Mouse (Mus musculus): ENCODE measurements around the gene Pde4b.

Pde4b gene

DNA sequence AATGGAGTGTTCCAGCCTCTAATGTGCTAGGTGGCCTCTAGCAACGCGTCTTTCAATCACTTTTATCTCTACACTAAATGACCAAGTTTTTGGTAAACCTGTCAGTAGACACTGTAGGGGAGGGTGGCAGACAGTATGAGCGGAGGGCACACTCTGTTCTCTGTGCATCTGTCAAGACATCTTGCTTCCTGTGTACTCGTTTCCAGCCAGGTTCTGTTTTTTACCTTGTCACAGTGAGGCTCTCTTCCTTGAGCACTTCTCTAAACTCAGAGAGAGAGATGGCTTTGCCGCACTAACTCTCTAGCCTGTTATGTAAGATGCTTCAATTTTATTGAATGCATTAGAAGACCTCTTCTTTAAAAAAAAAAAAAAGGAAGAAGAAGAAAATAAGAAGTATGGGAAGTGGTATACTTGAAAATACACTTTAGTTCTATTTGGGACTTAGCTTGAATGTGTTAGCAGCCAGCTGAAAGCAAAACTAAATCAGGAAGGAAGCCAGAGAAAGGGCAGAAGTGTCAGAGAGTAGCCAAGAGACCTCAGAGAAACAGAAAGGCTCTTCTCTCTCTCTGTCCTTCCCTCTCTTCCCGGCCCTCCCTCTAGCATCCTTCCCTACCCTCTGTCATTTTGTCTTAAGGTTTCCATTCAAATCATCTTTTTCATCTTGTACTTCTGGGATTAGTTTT, 202.8 kb downstream of the Pde4b start:
- DNase-seq (ENCODE audit: low spot score), result no peak

DNA sequence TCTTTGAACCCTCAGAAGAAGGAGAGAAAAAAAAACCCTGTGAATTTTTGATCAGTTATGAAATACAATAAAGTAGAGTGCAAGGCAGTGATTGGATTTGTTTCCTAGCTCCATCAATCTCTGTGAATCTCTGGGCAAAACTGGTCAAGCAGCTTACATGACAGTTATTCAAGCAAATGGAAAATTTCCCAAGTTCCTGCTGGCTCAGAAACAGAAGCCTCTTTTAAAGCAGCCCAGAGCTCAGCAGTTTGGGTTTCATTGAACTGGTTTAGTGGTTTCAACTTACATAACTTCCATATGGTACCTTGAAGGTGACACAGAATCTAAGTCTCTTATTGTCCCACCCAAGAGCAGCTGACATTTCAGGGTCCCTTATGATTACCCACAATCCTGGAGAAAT, 210.2 kb downstream of the Pde4b start:
- DNase-seq (ENCODE audit: low spot score), result no peak

DNA sequence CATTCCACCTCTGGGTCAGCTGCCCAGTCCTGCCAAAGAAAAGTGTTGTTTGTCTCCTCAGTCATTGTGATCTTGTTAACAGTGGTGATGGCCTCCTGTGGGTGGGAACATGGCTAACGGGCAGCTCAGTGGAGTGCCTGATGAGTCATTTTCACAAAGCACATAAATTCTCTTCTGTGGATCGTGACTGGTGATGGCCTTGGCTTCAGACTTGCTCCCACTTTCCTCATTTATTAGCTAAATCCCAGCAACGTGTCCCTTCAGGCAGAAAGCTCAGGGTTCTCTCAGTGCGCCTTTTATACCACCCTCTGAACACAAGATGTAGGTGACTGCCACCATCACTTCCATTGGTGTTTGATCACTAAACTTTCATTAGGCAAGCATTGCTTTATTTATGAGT, 215.2 kb downstream of the Pde4b start:
- DNase-seq (ENCODE audit: low spot score), result no peak

DNA sequence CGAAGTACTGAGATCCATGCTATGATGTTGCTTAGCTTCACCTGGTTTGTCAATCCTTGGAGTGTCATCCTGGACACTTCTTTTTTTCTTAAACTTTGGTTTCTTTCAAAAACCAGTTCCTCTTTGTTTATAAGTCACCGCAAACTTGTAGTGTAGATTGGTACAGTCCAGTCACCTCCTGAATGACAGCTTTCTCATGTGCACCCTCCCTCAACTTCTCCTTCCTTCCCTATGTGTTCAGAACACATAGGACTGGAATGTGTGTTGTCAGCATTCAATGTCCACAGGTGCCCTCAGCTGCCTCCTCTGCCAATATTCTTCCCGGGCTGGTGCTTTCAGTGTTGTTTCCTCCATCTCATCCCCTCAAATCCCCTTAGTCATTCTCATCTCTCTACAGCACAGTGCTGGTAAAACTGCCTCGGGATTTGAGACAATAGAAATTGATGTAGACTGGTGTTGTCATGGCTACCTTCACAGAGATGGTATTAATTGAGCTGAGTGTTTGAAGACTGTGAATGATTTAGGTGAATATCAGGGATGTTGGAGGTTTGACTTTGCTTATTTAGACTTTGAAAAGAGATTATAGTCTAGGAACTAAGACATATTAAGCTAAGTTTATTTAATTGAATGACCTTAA, 220.4 kb downstream of the Pde4b start:
- DNase-seq (ENCODE audit: low spot score), result no peak

DNA sequence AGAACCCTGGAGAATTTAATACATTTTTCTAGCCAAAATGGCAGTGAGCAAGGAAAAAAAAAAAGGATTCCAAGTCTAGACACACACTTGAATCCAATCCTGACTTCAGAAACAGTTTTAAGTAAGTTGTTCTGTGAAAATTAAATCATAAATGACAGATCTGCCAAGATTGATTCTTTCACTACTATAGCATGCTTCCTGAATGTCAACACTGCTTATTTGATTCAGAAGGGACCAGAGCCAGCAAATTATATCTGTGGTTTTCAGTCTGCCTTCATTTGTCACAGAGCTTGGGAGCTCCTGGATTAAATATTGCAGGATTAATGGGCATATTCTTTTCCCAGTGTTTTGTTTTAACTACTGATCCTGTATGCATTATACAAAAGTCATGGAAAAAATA, 223.3 kb downstream of the Pde4b start:
- no peak for DNase-seq (ENCODE audit: low spot score)

DNA sequence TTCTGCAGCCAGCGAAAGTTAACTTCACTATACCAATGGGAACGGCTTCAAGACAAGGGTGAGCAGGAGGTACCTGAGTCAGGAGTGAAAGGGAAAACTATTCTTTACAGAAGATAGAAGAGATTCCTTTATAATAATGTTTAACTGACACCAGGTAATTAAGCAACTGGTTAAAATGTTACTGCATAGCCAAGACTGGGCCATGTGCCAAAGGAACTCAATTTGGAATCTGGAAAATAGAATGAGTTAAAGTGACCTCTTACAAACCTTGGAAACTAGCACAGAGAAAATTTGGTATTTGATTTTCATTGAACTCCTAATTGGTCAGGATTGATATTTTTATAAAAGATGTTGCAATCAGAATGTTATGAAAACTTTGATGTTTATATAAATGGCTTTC, 228.7 kb downstream of the Pde4b start:
- DNase-seq (ENCODE audit: low spot score), result no peak

DNA sequence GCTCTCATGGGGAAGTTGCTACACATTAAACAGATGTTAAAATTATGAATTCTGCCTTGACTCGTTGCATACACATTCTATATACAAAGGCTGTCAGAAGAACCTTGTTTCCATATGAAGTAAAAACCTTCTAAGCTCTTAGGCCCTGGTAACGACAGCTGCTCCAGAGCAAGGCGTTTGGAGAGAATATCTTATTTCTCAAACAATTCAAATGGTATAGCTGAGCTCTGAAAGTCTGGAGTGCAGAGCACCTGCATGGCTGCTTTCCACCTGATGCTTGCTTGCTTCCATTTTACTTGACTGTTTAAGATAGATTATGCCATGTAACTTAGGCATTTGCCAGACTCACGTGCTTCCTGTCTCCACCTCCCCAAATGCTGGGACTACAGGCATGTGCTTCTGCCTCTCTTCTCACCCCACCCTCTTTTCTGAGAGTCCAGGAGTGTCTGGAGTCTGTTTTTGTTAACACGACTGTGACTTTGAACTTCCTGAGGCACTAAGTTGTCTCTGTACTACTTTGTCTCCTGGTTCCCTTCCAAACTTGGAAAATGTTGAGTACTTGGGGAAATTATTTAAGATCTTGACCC, 229.4 kb downstream of the Pde4b start:
- DNase-seq (ENCODE audit: low spot score), result no peak

DNA sequence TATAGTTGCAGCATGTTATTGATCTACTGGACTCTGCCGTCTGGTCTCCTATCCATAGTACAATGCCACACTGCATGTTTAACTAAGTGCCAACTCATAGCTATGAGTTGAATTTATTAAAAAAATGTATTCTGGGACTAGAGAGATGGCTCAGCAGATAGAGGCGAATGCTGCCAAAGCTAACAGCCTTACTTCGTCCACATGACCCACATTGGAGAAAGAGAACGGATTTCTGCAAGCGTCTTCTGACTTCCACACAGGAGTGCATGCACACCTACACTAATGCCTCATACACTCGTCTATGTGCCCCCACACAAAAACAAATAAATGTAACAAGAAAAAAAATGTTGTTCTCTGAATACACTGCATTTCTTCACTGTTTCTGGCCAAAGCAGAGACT, 231.3 kb downstream of the Pde4b start:
- DNase-seq (ENCODE audit: low spot score), result no peak

DNA sequence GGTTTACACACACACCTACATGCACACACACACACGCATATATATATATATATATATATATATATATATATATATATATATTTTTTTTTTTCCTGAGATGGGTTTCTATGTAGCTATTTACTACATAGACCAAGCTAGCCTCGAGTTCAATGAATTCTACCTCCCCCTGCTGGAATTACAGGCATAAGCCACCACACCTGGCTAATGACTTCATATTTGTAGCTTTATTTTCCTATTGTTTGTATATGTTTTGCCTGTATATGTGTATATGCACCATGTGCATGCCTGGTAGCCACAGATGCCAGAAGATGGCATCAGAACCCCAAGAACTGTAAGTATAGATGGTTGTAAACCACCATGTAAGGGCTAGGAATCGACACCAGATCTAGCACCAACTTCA, 234.0 kb downstream of the Pde4b start:
- no peak for DNase-seq (ENCODE audit: low spot score)

DNA sequence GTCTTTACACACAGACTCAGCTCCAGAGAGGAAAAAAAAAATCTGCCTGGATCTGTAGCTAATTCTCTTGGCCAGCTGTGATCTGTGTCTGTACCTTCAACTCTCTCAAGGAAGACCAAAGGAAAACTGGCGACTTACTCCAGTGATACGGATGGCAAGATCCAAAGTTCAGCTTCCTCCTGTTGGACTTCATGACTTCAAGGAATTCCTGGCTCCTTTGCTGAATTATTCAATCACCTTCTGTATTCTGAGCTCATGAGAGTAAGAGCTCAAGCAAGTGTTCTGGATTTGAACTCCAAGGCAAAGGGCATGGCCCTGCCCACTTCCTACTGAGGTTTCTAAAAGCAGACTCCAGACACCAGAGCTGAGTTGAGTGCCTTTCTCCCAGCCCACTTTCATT, 245.0 kb downstream of the Pde4b start:
- no peak for DNase-seq (ENCODE audit: low spot score)

DNA sequence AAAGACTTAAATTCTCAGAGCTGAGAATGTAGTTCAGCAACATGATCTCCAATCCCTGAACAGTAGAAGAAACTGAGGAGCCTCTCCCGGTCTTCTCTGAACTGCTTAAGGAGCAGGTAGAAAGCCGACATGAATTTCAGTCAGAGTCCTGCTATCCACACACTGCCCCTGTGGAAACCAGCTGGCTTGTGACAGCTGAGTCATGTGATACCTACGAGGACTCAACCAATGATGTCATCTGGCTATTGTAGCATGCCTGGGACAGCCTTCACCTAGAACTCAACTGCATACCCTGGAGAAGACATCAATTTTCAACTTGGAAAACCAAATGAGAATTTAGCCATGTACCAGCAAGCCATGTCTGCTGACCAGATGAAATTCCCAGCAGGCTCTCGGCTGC, 245.5 kb downstream of the Pde4b start:
- no peak for DNase-seq (ENCODE audit: low spot score)

DNA sequence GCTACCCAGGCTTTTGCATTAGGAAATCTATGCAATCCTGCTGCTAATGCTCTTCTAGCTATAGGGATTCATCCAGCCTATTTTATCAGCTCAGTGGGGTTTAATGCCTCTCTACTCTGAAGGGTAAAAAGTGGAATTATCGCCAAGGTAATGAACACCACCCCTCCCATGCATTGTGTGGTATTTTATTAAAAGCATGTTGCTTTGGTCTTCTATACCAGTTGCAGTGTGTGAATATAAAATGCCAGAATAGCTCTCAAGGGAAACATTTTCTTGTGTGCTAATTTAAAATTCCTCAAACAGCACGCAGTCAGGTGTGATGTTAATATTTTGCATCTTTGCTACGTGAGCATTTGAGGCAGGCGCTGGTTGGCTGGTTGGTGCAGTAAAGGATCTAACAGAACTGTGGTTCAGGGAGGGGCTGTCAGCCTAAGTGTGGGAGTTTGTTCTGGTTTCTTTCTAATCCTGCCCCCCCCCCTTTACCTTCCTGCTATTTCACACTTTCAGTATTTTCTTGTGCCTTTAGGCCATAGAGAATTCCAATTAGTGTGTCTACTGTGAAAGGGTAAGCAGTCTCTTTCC, 259.7 kb downstream of the Pde4b start:
- no peak for DNase-seq (ENCODE audit: low spot score)

DNA sequence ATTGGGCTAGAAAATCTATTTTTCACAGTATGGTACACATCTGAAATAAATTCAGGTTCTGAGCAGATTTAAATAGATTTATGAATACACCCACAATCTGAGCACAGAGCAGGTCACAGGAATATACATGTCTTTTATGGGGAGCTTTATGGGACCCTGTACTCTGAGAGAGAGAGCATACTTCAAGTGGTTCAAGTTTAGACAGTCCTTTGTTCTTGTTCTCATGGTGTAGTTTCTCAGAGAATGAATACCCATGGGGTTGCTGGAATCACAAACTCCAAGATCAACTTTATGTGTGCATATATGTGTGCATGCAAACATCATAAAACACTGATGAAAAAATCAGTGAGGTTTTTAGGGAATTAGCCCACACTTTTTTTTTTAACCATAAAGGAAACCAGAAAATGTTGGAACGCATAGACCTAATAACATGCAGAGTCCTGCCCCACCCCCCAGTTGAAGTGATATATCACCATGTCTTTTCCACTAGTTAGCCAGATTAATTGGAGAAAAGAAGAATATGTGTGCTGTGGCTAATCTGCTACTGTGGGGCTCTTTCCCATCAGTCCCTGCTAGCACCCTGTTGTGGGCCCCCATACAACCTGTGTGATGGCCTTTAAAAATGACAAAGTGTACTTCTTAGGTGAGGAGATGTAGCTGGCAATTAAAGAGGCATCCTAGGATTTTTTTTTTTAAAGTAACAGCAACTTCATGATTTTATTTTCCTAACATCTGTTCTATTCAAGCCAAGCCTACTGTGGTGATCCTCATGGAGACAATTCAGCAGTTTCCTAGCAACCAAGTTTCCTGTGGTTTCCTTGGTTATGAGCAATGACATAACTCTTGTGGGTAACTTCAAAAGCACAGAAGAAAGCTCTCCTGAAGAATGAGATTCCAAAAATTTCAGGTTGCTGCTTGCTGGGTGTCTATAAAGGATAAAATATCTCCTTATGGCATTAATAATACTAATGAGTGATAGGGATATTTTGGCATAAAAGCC, 264.4 kb downstream of the Pde4b start:
- DNase-seq (ENCODE audit: low spot score), result peak; percentile 21

DNA sequence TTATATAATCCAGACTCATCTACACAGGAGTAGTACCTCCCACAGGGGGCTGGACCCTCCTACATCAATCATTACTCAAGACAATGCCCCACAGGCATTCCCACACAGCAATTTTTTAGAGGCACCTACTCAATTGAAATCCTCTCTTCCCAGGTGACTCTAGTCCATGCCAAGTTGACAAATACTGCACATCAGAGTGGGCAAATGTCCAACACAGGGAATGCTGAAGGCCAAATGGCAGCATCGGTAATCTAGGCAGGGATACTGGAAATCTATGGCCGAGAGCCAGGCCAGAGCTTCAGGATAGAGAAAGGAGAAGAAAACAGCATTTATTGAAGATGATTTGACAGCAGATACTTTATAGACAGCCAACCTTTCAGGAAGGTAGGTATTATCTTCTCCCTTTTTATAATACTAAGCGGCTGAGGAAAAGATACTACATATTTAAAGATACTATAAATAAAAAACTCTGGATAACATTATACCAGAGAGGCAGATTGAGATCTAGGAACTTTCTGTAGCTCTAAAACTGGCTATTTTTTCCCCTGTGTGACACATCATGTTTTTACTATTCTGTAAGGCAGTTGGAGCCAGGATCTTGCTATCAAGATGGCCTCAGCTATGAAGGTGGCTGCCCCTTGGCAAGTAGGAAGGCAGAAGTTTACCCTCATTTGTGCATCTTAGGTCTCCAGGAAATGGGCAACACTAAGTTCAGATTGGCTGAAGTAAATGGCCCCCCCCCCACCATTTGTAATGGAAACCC, 266.5 kb downstream of the Pde4b start:
- no peak for DNase-seq (ENCODE audit: low spot score)

DNA sequence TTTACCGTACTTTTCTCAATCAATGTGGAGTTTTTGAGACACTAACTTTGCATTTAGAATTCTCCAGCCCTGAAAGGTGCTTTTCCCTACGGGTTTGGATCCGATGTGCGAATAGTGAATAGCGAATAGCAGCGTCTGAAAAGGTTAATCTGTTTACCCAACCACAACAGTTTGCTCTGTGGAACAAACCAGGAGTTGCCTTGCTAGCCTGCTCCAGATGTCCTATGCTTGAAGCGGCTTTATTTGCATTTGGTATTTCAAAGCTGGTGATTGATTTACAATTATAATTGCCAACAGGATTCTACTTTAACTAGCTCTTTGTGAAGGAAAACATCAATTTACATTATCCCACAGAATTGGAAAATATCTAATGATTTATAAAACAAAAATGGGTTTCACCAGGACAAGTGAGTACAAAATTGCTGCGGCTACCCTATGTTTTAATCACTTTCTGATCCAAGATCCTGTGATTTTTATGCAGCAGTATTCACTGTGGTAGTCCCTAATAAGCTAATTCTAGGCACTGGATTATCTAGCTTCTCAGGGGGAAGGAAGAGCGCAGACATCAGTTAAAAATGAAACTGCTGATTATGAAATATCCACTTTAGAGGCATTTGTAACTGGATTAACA, 280.9 kb downstream of the Pde4b start:
- peak; percentile 12 for DNase-seq (ENCODE audit: low spot score)

DNA sequence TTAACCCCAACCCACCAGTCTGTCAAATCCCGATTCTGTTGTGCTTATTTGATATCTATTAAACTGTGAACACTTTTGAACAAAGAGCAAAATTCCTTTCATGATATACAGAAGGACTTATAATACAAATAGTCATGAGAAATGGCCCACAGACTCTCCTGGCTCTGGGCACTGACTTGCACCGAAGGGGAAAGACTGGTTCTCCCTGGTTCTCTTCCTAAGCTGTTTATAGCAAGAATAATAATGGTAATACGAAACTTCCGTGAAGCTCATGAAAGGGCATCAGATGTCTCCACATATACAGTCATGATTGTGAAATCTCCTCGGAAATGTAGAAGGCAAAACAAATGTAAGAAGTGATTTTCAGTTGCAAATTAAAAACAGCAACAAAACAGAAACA, 287.3 kb downstream of the Pde4b start:
- DNase-seq (ENCODE audit: low spot score), result no peak

DNA sequence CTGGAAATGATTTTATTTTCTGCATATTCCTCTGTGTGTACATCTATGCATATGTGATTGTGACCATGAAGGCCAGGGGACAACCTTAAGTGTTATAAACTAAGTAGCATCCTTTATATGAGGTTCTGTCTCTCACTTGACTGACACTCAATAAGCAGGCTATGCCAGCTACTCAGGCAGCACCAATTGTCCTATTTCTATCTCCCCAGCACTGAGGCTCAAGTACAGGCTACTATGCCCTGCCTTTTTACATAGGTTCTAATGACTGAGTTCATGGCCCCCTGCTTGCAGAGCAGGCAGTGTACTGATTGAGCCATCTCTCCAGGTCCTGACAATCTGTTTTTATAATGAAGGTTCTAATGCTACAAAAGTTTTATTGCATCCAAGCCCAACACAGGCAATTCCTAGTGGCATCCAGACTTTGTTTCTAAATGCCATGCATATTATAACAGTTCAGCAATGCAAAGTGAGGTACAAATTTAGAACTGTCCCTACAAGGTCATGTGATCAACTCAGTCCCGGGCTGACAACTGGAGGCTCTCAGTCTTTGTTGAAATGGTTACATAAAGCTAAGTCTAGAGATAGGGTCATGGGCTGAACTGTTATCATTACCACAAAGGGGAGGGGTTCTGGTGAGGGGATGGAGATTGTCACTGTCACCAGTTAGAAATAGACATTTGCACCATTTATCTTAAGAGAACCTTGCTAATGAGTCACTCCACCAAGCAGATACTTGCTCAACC, 295.6 kb downstream of the Pde4b start:
- no peak for DNase-seq (ENCODE audit: low spot score)

DNA sequence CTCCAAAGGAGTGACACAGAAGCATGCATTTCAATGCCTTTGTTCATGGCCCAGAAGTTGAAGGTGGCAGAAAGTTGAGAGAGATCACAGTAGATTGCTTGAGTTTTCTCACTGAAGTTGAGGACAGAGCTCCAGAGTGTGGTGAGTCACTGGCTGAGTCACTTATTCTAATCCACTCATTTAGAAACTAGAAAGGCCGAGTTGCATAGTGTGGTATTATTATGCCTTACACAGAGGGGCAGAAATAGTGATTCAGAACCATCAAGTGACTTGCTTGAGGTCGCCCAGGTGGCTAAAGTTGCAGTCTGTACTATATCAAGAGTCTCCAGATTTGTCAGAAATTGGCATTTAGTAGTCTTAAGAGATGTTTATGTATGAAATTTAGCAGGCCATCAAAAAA, 306.3 kb downstream of the Pde4b start:
- DNase-seq (ENCODE audit: low spot score), result no peak

DNA sequence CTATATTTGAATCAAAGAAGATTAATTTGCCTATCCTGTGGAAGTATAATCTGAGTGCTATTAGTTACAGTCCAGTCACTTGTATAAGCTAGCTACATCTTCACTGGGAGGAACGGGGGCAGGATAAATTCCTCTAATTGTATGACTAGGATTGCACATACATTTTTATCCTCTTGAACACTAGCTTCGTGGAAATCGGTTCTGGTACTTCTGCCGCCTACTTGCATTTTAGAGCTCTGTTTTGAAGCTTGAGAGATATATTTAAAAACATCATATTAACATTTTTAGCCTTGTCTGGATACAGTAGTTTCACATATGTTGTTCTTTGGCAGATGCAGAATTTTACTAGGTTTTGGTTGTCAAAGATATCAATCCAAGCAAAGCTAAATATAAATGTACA, 310.0 kb downstream of the Pde4b start:
- no peak for DNase-seq (ENCODE audit: low spot score)

DNA sequence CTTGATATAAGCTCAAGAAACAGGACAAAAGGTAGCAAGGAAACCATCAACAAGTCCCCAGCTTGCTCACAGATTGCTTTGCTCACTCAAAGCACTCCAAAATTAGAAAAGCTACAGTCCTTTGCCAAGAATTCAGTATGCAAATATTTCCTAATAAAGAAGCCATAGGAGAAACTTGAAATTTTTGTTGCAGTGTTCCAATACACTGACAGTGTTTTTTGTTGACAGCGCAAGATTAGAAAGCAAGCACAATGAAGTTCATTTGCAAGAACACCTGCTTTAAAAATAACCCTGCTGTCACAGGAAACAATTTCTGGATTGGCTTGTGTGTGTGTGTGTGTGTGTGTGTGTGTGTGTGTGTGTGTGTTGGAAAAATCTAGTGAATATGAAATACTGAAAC, 311.2 kb downstream of the Pde4b start:
- no peak for DNase-seq (ENCODE audit: low spot score)

Measured in layer of hippocampus, adult 9-10 months (tissue).